ENCODE assay signal across 21 mouse cellular contexts in genomic region chr12:112969616-112970015, GRCm38 (mm10). TPM values are rescaled to one million over a fixed set of nuclear protein-coding genes. Genes with fewer than 3 reads are reported as not detected.
DNase-seq lines count a peak whose midpoint lies in the region; ATAC-seq and TF ChIP-seq lines count a peak whose summit lies in the region.
"Had no signal": no experiment of that assay in that cellular context is flagged by ENCODE, and none has a peak within 500 bp of the region (broad histone marks: within the 10 kb centered on the region; RNA-seq: fewer than 3 reads in every experiment).

No protein-coding gene starts in this region.

- no peak for TF ChIP-seq CTCF in heart, postnatal 0 days (IDR thresholded peaks at IDR 0.05; ENCODE audit: low read depth)

- intact Hi-C loops in heart, postnatal 25 days (cut with DNase I): no loop called here

- H3K36me3 ChIP-seq in heart, postnatal 0 days (replicated peaks; ENCODE audit: control insufficient read depth, insufficient read depth, low read length): peaks cover 97% of the 10 kb centered on the region
- peaks cover 84% of the 10 kb centered on the region for H3K36me3 ChIP-seq in kidney, embryonic 16.5 days (ENCODE audit: insufficient read depth, low read length)

- WGBS in heart, postnatal 0 days: 49% methylated on average over 6 of the region's 6 CpGs
- 83% methylated on average over 6 of the region's 6 CpGs for WGBS in kidney, embryonic 16.5 days

- no peak overlapping the region for H3K9ac ChIP-seq in heart, postnatal 0 days (replicated peaks; ENCODE audit: low read depth, low read length)
- no peak overlapping the region for H3K9ac ChIP-seq in kidney, embryonic 16.5 days (replicated peaks; ENCODE audit: low read length)
- H3K9ac ChIP-seq: embryonic facial prominence, embryonic 12.5 days; forebrain, embryonic 15.5 days; heart, embryonic 15.5 days; hindbrain, embryonic 15.5 days had no signal

- no peak overlapping the region for H3K27ac ChIP-seq in heart, postnatal 0 days (ENCODE audit: low read depth)
- peak overlapping the region; percentile 22 for H3K27ac ChIP-seq in kidney, embryonic 16.5 days (ENCODE audit: low read length)
- H3K27ac ChIP-seq: embryonic facial prominence, embryonic 12.5 days; forebrain, embryonic 15.5 days; heart, embryonic 15.5 days; hindbrain, embryonic 15.5 days had no signal

- no peak overlapping the region for H3K4me2 ChIP-seq in heart, postnatal 0 days (ENCODE audit: low read depth, low read length)
- H3K4me2 ChIP-seq in kidney, embryonic 16.5 days (replicated peaks; ENCODE audit: low read depth, low read length): no peak overlapping the region
- H3K4me2 ChIP-seq: embryonic facial prominence, embryonic 12.5 days; forebrain, embryonic 15.5 days; heart, embryonic 15.5 days; hindbrain, embryonic 15.5 days had no signal

- H3K4me1 ChIP-seq in heart, postnatal 0 days (ENCODE audit: control insufficient read depth, insufficient read depth): no peaks in the 10 kb centered on the region
- H3K4me1 ChIP-seq in kidney, embryonic 16.5 days (ENCODE audit: insufficient read depth, low read length): peaks cover 13% of the 10 kb centered on the region
- H3K4me1 ChIP-seq: embryonic facial prominence, embryonic 12.5 days; forebrain, embryonic 15.5 days; heart, embryonic 15.5 days; hindbrain, embryonic 15.5 days had no signal

- DNase-seq in cerebellum, adult 11-12 months: peak; percentile 11
- DNase-seq in heart, postnatal 0 days (ENCODE audit: low spot score): no peak
- no peak for DNase-seq in heart, postnatal 25 days (ENCODE audit: low spot score)
- no peak for DNase-seq in kidney, adult 8-10 months
- DNase-seq: adrenal gland, adult 8-10 months; adrenal gland, postnatal 36 days; B cell, adult 2 months; cerebellum, adult 11 months; cerebellum, adult 9-10 months; cerebellum, postnatal 25 days; gastrocnemius, postnatal 36 days had no signal

- H3K27me3 ChIP-seq in heart, postnatal 0 days (ENCODE audit: control insufficient read depth, insufficient read depth, low read length): no peaks in the 10 kb centered on the region
- no peaks in the 10 kb centered on the region for H3K27me3 ChIP-seq in kidney, embryonic 16.5 days (ENCODE audit: insufficient read depth, low read length)
- H3K27me3 ChIP-seq: embryonic facial prominence, embryonic 12.5 days; forebrain, embryonic 15.5 days; heart, embryonic 15.5 days; hindbrain, embryonic 15.5 days had no signal

- no peaks in the 10 kb centered on the region for H3K9me3 ChIP-seq in heart, postnatal 0 days (replicated peaks; ENCODE audit: control insufficient read depth, low read length)
- no peaks in the 10 kb centered on the region for H3K9me3 ChIP-seq in kidney, embryonic 16.5 days (ENCODE audit: low read length)
- H3K9me3 ChIP-seq: embryonic facial prominence, embryonic 12.5 days; forebrain, embryonic 15.5 days; G1E; heart, embryonic 15.5 days; hindbrain, embryonic 15.5 days had no signal

- ATAC-seq in cerebellum, adult (ENCODE audit: insufficient number of reproducible peaks, low FRiP score, low TSS enrichment): no peak
- ATAC-seq in heart, postnatal 0 days (ENCODE audit: insufficient read depth, low read depth): peak; percentile 80
- ATAC-seq in kidney, embryonic 16.5 days (ENCODE audit: low FRiP score, low TSS enrichment): no peak
- 0 out of 2 replicates have a peak, but pooled peaks have one; percentile 4 for ATAC-seq in megakaryocyte-erythroid progenitor cell, adult 5-6 weeks (replicated peaks; ENCODE audit: low FRiP score, low TSS enrichment, poor library complexity, severe bottlenecking)
- ATAC-seq: CD4-positive, CD25-positive, alpha-beta regulatory T cell, adult 4 months; forebrain, embryonic 15.5 days; intestine, embryonic 16.5 days had no signal

- H3K4me3 ChIP-seq in heart, postnatal 0 days (ENCODE audit: low read depth, low read length): no peak overlapping the region
- no peak overlapping the region for H3K4me3 ChIP-seq in kidney, embryonic 16.5 days (ENCODE audit: low read length)
- H3K4me3 ChIP-seq: embryonic facial prominence, embryonic 12.5 days; forebrain, embryonic 15.5 days; heart, embryonic 15.5 days; hindbrain, embryonic 15.5 days had no signal

- peak; percentile 62; the same call in 1 of the 2 replicates for TF ChIP-seq EP300 in heart, postnatal 0 days (IDR thresholded peaks at IDR 0.05; ENCODE audit: low read depth)

RNA-seq across cellular contexts. Expression of gene Btbd6, which starts 6.7 kb away (rescaled TPM):
- 62.7 and 70.2 TPM in 2 replicates for total RNA-seq in heart, postnatal 0 days (2014; rRNA removed; ENCODE audit: low replicate concordance)
- polyA plus RNA-seq in heart, postnatal 0 days (2015; fragmentation: Nextera tagmentation; extraction: Ambion mirVana): 20.4 and 21.6 TPM in 2 replicates
- total RNA-seq in heart, postnatal 25 days (2021): 10 to 100 TPM; 21.0 to 21.9 TPM
- 29.4 and 30.6 TPM in 2 replicates for polyA plus RNA-seq in kidney, embryonic 16.5 days (2015; fragmentation: Nextera tagmentation; extraction: Ambion mirVana)
- total RNA-seq in megakaryocyte-erythroid progenitor cell, adult 5-6 weeks (2014; fragmentation: Nextera tagmentation): 4.2 and 6.5 TPM in 2 replicates
- total RNA-seq in megakaryocyte-erythroid progenitor cell, adult 5-6 weeks (2017): 5.0 and 8.7 TPM in 2 replicates

RNA-seq across cellular contexts. Expression of gene Nudt14, which starts 27.7 kb away (rescaled TPM):
- 13.5 and 33.9 TPM in 2 replicates for total RNA-seq in heart, postnatal 0 days (2014; rRNA removed; ENCODE audit: low replicate concordance)
- 28.2 and 33.2 TPM in 2 replicates for polyA plus RNA-seq in heart, postnatal 0 days (2015; fragmentation: Nextera tagmentation; extraction: Ambion mirVana)
- 1 to 10 TPM; 4.4 to 5.7 TPM for total RNA-seq in heart, postnatal 25 days (2021)
- polyA plus RNA-seq in kidney, embryonic 16.5 days (2015; fragmentation: Nextera tagmentation; extraction: Ambion mirVana): 99.1 and 104 TPM in 2 replicates
- 9.9 and 22.9 TPM in 2 replicates for total RNA-seq in megakaryocyte-erythroid progenitor cell, adult 5-6 weeks (2014; fragmentation: Nextera tagmentation)
- total RNA-seq in megakaryocyte-erythroid progenitor cell, adult 5-6 weeks (2017): 1.9 and 7.5 TPM in 2 replicates

RNA-seq across cellular contexts. Expression of gene Brf1, which starts 30.9 kb away (rescaled TPM):
- total RNA-seq in heart, postnatal 0 days (2014; rRNA removed; ENCODE audit: low replicate concordance): 26.0 and 51.9 TPM in 2 replicates
- polyA plus RNA-seq in heart, postnatal 0 days (2015; fragmentation: Nextera tagmentation; extraction: Ambion mirVana): 24.5 TPM in 2 replicates
- total RNA-seq in heart, postnatal 25 days (2021): 10 to 100 TPM; 23.5 to 25.1 TPM
- polyA plus RNA-seq in kidney, embryonic 16.5 days (2015; fragmentation: Nextera tagmentation; extraction: Ambion mirVana): 70.1 and 71.5 TPM in 2 replicates
- total RNA-seq in megakaryocyte-erythroid progenitor cell, adult 5-6 weeks (2014; fragmentation: Nextera tagmentation): 79.6 and 114 TPM in 2 replicates
- 58.8 and 83.3 TPM in 2 replicates for total RNA-seq in megakaryocyte-erythroid progenitor cell, adult 5-6 weeks (2017)

RNA-seq across cellular contexts. Expression of gene Jag2, which starts 40.0 kb away (rescaled TPM):
- total RNA-seq in heart, postnatal 0 days (2014; rRNA removed; ENCODE audit: low replicate concordance): 22.7 and 58.5 TPM in 2 replicates
- 1.8 and 3.3 TPM in 2 replicates for polyA plus RNA-seq in heart, postnatal 0 days (2015; fragmentation: Nextera tagmentation; extraction: Ambion mirVana)
- 10 to 100 TPM; 22.4 to 34.7 TPM for total RNA-seq in heart, postnatal 25 days (2021)
- polyA plus RNA-seq in kidney, embryonic 16.5 days (2015; fragmentation: Nextera tagmentation; extraction: Ambion mirVana): 2.2 and 2.5 TPM in 2 replicates
- total RNA-seq in megakaryocyte-erythroid progenitor cell, adult 5-6 weeks (2014; fragmentation: Nextera tagmentation): 0.11 and 0.99 TPM in 2 replicates
- 0.23 and 5.7 TPM in 2 replicates for total RNA-seq in megakaryocyte-erythroid progenitor cell, adult 5-6 weeks (2017)

RNA-seq across cellular contexts. Expression of gene Pacs2, which starts 44.7 kb away (rescaled TPM):
- 20.4 and 38.5 TPM in 2 replicates for total RNA-seq in heart, postnatal 0 days (2014; rRNA removed; ENCODE audit: low replicate concordance)
- polyA plus RNA-seq in heart, postnatal 0 days (2015; fragmentation: Nextera tagmentation; extraction: Ambion mirVana): 4.3 and 5.1 TPM in 2 replicates
- total RNA-seq in heart, postnatal 25 days (2021): 10 to 100 TPM; 35.5 to 35.9 TPM
- 13.3 and 13.8 TPM in 2 replicates for polyA plus RNA-seq in kidney, embryonic 16.5 days (2015; fragmentation: Nextera tagmentation; extraction: Ambion mirVana)
- 31.6 and 33.3 TPM in 2 replicates for total RNA-seq in megakaryocyte-erythroid progenitor cell, adult 5-6 weeks (2014; fragmentation: Nextera tagmentation)
- 9.4 and 10.0 TPM in 2 replicates for total RNA-seq in megakaryocyte-erythroid progenitor cell, adult 5-6 weeks (2017)

Comparison
In these comparisons a context has a peak if more than half of its experiments do, and no peak if none do; other contexts are left out.
1. ATAC-seq: peak in heart, postnatal 0 days (single experiment) and megakaryocyte-erythroid progenitor cell, adult 5-6 weeks (single experiment); none in cerebellum, adult (single experiment) and kidney, embryonic 16.5 days (single experiment).